Mouse (Mus musculus) cerebellum, postnatal 25 days (tissue): ENCODE measurements at regions not wholly inside any gene's neighbourhood (a gene's known extent, or its start where the extent isn't known, plus 50 kb on each side); places are given as distances from the start of the nearest gene placed in this dataset.

Experiments used
- DNase-seq, 2 experiments: peaks; one replicate each; pipeline ENCODE4 v3.0.0; 2021; ENCODE audit warnings: mixed read lengths in 2 of 2

DNA sequence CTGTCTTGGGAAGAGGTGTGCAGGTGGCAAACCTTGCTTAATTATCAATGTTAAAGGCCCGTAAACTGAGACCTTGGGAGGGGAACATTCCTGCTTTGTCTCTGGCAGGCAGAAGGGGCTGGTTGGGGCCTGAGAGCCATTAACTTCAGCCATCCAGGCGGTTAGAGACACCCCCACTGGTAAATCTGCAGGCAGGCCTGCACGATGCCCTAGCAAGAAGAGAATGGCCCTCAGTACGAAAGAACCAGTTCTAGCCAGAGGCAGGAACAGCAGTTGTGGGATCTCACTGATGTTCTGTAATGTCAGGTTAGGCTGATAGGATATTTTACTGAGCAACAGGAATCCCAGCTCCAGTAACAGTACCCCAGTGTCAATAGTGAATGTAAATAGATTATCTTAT lies 70.5 kb downstream of the Apip start:
- no peak for DNase-seq

DNA sequence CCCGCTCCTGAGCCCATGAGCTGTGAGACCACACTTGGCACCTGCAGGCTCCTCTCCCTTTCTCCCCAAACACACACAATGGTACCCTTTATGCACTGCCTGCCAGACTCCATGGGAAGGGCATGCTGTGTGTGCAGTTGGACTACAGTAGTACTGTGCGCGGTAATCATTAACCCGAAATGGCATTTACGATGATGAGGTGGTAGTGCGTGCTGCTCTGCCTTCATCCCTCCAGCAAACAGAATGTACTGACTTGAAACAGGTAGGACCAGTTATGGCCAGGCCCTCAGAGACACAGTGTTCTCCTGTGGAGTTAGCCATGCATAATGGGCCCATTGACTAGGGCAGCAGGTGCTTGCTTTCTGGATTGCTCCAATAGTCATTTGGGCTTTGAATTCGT lies 70.9 kb downstream of the Apip start:
- DNase-seq, result no peak

DNA sequence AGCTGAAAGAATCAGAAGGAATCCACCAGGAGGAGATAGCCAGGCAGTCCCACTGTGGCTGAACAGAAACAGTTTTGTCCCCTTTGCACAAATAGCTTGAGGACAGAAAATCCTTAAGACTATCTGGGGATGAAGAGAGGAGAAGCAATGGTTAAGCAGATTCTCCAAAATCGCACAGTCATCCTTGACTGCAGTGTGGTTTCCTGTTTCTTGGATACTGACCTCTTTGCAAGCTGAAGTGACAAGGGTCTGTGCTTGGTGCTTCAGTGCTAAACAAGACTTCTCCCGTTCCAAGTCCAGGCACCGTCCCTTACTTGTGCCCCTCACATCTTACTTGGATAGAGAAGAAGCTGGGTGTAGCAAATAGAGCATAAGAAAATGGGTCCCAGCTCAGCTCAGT lies 71.6 kb downstream of the Apip start:
- no peak for DNase-seq

DNA sequence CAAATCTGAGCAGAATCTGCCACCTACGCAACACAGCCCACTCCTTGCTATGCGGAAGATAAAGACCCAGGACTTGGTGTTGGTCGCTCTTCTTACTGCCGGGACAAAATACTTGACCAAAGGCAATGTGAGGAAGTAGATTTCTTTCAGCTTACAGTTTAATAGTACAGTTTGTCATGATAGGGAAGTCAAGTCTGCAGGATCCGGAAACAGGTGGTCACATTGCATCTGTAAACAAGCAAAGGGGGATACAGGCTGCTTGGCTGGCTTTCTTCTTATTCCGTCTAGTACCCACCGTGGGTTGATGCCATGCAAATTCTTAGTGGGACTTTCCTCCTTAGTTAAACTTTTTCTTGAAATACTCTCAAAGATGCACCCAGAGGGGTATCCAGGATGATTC lies 72.7 kb downstream of the Apip start:
- DNase-seq, result no peak

DNA sequence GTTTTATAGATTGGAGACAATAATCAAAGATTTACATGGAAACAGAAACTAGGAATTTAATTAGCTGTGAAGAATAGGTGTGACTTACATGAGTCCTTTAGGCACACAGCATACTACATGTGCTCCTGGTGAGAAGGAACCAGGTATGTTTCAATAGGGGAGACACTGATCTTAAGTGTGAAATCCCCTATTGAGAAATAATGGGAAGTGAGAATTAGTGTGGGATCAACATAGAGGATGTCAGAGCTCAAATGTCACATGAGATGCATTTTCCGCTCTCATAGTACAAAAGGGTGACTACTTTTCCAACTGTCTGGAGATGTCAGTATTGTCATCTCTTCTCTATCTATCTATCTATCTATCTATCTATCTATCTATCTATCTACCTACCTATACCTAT lies 79.8 kb downstream of the Apip start:
- DNase-seq, result no peak

DNA sequence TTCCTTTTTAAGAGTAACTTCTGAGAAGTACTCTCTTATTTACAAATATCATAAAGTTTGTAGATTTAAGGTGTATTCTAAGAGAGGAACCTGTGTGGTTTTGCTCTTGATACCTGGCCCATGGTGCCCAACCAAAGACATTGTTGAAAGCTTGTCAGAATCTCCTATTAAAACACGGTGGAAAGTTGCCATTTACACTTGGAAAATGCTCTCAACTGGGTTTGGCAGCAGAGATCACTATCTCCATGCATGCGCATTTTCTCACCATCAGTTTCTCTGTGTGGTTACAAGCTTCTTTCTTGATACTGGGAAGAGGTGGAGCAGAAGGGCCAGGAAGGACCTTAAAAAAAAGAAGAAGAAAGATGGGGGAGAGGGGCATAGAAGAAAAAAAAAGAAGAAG lies 94.3 kb downstream of the Apip start:
- peak in 1 of 2 experiments; percentile 12 for DNase-seq

- peak in 1 of 2 experiments; percentile 28 for DNase-seq
Observed at GRCm38 (mm10) chr2:103168266-103168665, 94.8 kb downstream of the Apip start.

DNA sequence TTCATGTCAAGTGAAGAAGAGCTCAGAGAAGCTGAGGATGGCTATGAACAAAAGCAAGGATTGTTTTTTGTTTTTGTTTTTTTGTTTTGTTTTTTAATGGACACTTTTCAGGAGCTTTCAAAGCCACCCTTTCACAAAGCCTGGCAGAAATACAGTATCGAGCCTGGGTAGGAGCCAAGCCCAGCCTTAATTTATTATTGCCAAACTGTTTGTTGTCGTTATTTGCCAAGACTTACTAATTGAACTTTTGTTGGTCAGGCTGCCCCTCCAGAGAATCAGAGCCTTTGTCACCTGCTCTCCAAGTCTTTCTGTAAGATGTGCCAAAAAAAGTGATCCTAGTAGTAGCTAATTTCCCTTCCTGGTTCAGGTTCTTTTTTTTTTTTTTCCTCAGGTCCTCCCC lies 103.9 kb downstream of the Apip start:
- DNase-seq, result peak in 1 of 2 experiments; percentile 9

DNA sequence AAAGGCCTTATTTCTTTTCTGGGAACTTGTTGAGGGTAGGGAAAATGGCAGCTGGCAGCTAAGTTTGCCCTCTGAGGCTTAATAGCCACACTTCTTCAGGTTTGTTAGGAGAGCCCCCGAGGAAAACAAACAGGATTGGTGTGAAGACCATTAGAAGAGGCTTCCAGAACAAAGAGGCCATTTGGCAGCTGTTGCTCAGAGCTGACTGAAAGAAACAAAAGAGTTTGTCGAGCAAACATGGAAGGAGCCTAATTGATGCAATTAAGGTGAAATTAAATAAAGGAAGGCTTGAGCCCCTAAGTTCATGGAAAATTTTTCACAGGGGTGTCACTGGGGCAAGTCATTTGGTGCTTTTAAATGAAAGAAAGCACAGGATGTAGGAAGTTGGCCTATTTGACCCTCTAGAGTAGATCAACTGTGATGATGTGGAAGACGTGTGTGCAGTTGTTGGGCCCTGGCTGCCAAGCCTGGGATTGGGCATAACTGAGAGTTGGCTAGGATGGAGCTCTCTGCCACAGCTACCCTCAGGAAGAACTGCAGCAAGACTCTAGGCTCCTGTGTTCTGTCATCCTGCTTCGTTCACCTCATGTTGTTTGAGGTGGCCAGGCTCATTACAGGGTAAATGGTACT lies 106.9 kb downstream of the Apip start:
- no peak for DNase-seq

DNA sequence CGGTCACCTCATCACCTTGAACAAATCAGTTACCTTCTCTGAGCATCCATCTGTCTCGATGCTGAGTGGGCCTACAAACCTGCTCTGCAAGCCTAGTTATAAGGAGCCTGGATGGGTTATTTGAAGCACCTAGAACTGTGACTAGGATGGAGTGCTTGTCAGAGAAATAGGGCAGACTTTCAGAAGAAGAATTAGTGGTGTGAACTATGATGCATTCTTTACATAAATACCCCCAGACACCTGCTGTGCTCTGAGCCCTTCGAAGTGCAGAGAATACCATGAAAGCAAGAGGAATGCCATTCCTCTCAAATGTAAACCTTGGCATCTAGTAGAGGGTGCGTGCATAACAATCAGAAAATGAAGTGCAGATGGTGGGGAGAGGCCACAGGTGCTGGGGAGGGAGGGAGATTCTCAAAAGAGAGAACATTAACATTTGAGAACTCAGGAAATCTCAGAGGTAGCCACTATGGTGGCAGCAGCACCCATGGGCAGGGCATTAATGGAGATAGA lies 113.3 kb downstream of the Apip start:
- DNase-seq, result no peak

DNA sequence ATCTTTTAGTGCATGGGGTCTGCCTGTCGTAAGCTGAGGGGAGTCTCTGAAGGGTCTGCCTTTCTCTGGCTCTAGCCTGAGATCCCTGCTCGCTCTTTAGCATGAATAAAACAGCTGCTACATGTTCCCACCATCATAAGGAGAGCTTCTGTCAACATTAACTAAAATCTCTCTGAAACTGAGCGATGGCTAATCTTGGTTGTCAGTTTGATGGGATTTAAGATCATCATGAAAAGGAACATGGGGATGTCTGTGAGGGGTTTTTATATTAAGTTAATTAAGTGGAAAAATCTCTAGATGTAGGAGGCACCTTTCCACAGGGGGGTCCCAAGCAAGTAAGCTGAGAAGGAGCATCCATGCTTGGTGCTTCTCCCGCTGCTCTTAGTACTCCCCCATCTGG lies 110.5 kb downstream of the Ehf start:
- no peak for DNase-seq

DNA sequence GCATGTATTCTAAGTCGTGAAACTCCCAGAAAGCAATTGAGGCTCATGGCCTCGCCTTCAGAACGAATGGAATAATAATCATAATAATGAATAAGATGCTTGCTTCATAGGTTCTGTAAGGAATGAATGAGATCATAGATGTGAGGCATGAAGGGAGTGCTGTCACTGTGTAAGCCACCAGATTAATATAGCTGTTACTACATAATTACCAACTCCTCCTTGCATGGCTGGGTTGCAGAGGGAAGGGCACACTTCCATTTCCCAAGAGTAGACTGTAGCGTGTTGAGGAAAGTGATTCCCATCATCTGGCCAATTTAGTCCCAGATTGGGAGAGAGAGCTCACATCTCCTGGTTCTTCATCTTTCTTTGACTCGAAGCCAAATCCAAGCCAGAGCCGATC lies 102.8 kb downstream of the Ehf start:
- no peak for DNase-seq

- no peak for DNase-seq
Observed at GRCm38 (mm10) chr2:103205046-103205445, 98.0 kb downstream of the Ehf start.

DNA sequence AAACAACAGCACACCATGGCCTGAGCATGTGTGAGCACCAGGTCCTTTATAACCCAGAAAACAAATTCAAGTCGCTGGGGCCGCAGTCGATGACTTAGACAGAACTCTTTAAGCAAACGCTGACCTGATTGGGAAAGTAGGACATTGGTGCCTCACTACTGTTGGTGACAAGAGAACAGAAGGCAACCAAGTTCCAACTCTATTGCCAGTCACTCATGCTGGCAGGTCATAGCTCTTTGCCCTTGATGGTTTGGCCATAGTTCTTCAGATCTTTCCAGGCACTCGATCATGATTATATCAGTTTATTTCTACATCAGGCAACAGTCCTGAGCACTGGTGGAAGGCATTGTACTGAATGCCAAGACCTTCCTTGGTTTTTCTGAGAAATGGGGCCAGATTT lies 94.7 kb downstream of the Ehf start:
- DNase-seq, result no peak

DNA sequence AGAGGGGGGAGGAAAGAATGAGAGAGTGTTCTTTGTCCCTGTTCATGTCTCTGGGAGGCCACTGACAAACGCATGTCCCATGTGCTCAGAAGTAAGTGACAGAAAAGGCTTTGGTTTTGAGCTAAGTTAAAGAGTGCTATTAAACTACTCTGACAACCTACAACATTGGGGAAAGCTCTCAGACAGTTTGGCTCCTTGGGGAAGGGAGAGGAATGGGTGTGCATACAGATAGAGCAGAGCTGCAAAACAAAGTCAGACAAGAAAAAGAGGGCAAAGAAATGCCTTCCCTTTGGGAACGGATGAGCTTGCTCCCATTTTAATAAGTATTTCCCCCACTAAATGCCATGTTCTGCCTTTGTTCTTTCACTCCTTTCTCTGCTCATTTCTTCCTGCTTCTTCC lies 94.0 kb downstream of the Ehf start:
- DNase-seq, result no peak

- DNase-seq, result no peak
Observed at GRCm38 (mm10) chr2:103209512-103209981, 93.5 kb downstream of the Ehf start.

DNA sequence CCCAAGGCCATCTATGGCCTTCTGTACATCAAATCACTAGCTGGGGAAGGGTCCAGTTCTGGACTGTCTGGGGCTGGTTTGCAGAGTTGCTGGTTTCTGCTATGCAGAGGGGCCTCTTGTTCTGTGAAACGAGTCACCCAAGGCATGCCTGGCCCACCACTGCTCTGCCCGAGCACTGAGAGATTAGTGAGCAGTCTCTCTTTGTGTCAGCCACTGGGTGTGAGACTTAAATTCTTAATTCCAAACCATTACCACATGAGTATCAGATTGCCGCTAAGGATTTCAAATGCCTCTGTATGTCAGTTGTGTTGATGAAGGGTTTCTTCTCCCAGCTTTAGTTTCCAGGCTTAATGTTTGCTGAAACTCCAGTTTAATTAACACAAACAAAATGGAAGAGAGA lies 91.9 kb downstream of the Ehf start:
- DNase-seq, result no peak
